Mouse (Mus musculus): ENCODE measurements around the gene Gm2a. TPM values are rescaled to one million over a fixed set of nuclear protein-coding genes. Genes with fewer than 3 reads are reported as not detected.

Gene Gm2a
- polyA plus RNA-seq, 1 experiment from 2014 or later = 38.0 TPM

- Histone ChIP-seq H3K27me3 (ENCODE audit: insufficient read depth, low read length) (no peaks in the 10 kb centered on the region), H3K9ac (replicated peaks; ENCODE audit: low read length) (no peak overlapping the region), H3K4me3 (ENCODE audit: low read length) (no peak overlapping the region), H3K36me3 (ENCODE audit: insufficient read depth, low read length) (no peaks in the 10 kb centered on the region), H3K9me3 (ENCODE audit: low read length) (no peaks in the 10 kb centered on the region; the same call in 1 of the 2 replicates), H3K27ac (ENCODE audit: low read length) (peak overlapping the region; percentile 21), H3K4me1 (ENCODE audit: insufficient read depth, low read length) (0 out of 2 replicates have a peak, but pooled peaks cover 10% of the 10 kb centered on the region), H3K4me2 (replicated peaks; ENCODE audit: low read depth, low read length) (no peak overlapping the region)
- 49% methylated on average over 8 of the region's 8 CpGs for WGBS
- no peak for ATAC-seq (ENCODE audit: low FRiP score, low TSS enrichment)
Observed at GRCm38 (mm10) chr11:55120821-55121271, 22.9 kb downstream of the Gm2a start.

- peak overlapping the region; percentile 21; the same call in 1 of the 2 replicates for H3K27ac ChIP-seq (ENCODE audit: low read length)
Observed at GRCm38 (mm10) chr11:55121430-55121829, 23.5 kb downstream of the Gm2a start.

GRCm38 (mm10) chr11:55126663-55127062 lies 28.7 kb downstream of the Gm2a start:
- Histone ChIP-seq H3K4me1 (ENCODE audit: insufficient read depth, low read length) (no peaks in the 10 kb centered on the region), H3K9ac (replicated peaks; ENCODE audit: low read length) (no peak overlapping the region), H3K36me3 (ENCODE audit: insufficient read depth, low read length) (no peaks in the 10 kb centered on the region), H3K4me2 (replicated peaks; ENCODE audit: low read depth, low read length) (no peak overlapping the region), H3K27ac (ENCODE audit: low read length) (no peak overlapping the region), H3K9me3 (ENCODE audit: low read length) (no peaks in the 10 kb centered on the region), H3K27me3 (ENCODE audit: insufficient read depth, low read length) (no peaks in the 10 kb centered on the region), H3K4me3 (ENCODE audit: low read length) (no peak overlapping the region)
- no peak for ATAC-seq (ENCODE audit: low FRiP score, low TSS enrichment)
- WGBS = 70% methylated on average over 3 of the region's 3 CpGs

More at GRCm38 (mm10) chr11:55121430-55121829, 23.5 kb downstream of the Gm2a start:
- H3K4me2 ChIP-seq (replicated peaks; ENCODE audit: low read depth, low read length) = no peak overlapping the region
- H3K36me3 ChIP-seq (ENCODE audit: insufficient read depth, low read length) = no peaks in the 10 kb centered on the region
- H3K4me3 ChIP-seq (ENCODE audit: low read length) = no peak overlapping the region
- H3K9me3 ChIP-seq (ENCODE audit: low read length) = no peaks in the 10 kb centered on the region; the same call in 1 of the 2 replicates
- ATAC-seq (ENCODE audit: low FRiP score, low TSS enrichment) = no peak
- no peak overlapping the region for H3K9ac ChIP-seq (replicated peaks; ENCODE audit: low read length)
- WGBS = 92% methylated on average over 1 of the region's 1 CpGs
- no peaks in the 10 kb centered on the region for H3K27me3 ChIP-seq (ENCODE audit: insufficient read depth, low read length)
- H3K4me1 ChIP-seq (ENCODE audit: insufficient read depth, low read length) = 0 out of 2 replicates have a peak, but pooled peaks cover 10% of the 10 kb centered on the region

- no peak overlapping the region for H3K9ac ChIP-seq (replicated peaks; ENCODE audit: low read length)
- H3K4me3 ChIP-seq (ENCODE audit: low read length) = no peak overlapping the region
- H3K27me3 ChIP-seq (ENCODE audit: insufficient read depth, low read length) = no peaks in the 10 kb centered on the region
- no peaks in the 10 kb centered on the region for H3K4me1 ChIP-seq (ENCODE audit: insufficient read depth, low read length)
- WGBS = 63% methylated on average over 6 of the region's 6 CpGs
- no peaks in the 10 kb centered on the region for H3K9me3 ChIP-seq (ENCODE audit: low read length)
- no peak overlapping the region for H3K27ac ChIP-seq (ENCODE audit: low read length)
- no peak overlapping the region for H3K4me2 ChIP-seq (replicated peaks; ENCODE audit: low read depth, low read length)
- no peaks in the 10 kb centered on the region for H3K36me3 ChIP-seq (ENCODE audit: insufficient read depth, low read length)
- ATAC-seq (ENCODE audit: low FRiP score, low TSS enrichment) = no peak
Observed at GRCm38 (mm10) chr11:55127937-55128336, 30.0 kb downstream of the Gm2a start.

- H3K4me3 ChIP-seq (ENCODE audit: low read length) = no peak overlapping the region
- no peak overlapping the region for H3K27ac ChIP-seq (ENCODE audit: low read length)
- no peaks in the 10 kb centered on the region for H3K4me1 ChIP-seq (ENCODE audit: insufficient read depth, low read length)
- no peaks in the 10 kb centered on the region for H3K36me3 ChIP-seq (ENCODE audit: insufficient read depth, low read length)
- H3K9ac ChIP-seq (replicated peaks; ENCODE audit: low read length) = no peak overlapping the region
- H3K4me2 ChIP-seq (replicated peaks; ENCODE audit: low read depth, low read length) = no peak overlapping the region
- 79% methylated on average over 3 of the region's 3 CpGs for WGBS
- ATAC-seq (ENCODE audit: low FRiP score, low TSS enrichment) = no peak
- no peaks in the 10 kb centered on the region for H3K9me3 ChIP-seq (ENCODE audit: low read length)
- no peaks in the 10 kb centered on the region for H3K27me3 ChIP-seq (ENCODE audit: insufficient read depth, low read length)
Observed at GRCm38 (mm10) chr11:55128411-55128810, 30.5 kb downstream of the Gm2a start.

- Histone ChIP-seq H3K4me1 (ENCODE audit: insufficient read depth, low read length) (no peaks in the 10 kb centered on the region), H3K27ac (ENCODE audit: low read length) (no peak overlapping the region), H3K9me3 (ENCODE audit: low read length) (no peaks in the 10 kb centered on the region), H3K9ac (replicated peaks; ENCODE audit: low read length) (no peak overlapping the region), H3K4me3 (ENCODE audit: low read length) (no peak overlapping the region), H3K36me3 (ENCODE audit: insufficient read depth, low read length) (no peaks in the 10 kb centered on the region), H3K4me2 (replicated peaks; ENCODE audit: low read depth, low read length) (no peak overlapping the region), H3K27me3 (ENCODE audit: insufficient read depth, low read length) (no peaks in the 10 kb centered on the region)
- no peak for ATAC-seq (ENCODE audit: low FRiP score, low TSS enrichment)
- WGBS = 86% methylated on average over 11 of the region's 11 CpGs
Observed at GRCm38 (mm10) chr11:55131077-55131742, 33.3 kb downstream of the Gm2a start.

- no peak overlapping the region for H3K4me3 ChIP-seq (ENCODE audit: low read length)
- H3K9ac ChIP-seq (replicated peaks; ENCODE audit: low read length) = no peak overlapping the region
- no peaks in the 10 kb centered on the region for H3K4me1 ChIP-seq (ENCODE audit: insufficient read depth, low read length)
- no peaks in the 10 kb centered on the region for H3K36me3 ChIP-seq (ENCODE audit: insufficient read depth, low read length)
- no peaks in the 10 kb centered on the region for H3K9me3 ChIP-seq (ENCODE audit: low read length)
- WGBS = 59% methylated on average over 1 of the region's 1 CpGs
- no peak overlapping the region for H3K27ac ChIP-seq (ENCODE audit: low read length)
- H3K27me3 ChIP-seq (ENCODE audit: insufficient read depth, low read length) = no peaks in the 10 kb centered on the region
- no peak for ATAC-seq (ENCODE audit: low FRiP score, low TSS enrichment)
- no peak overlapping the region for H3K4me2 ChIP-seq (replicated peaks; ENCODE audit: low read depth, low read length)
Observed at GRCm38 (mm10) chr11:55131946-55132345, 34.0 kb downstream of the Gm2a start.

GRCm38 (mm10) chr11:55133204-55133603 lies 35.3 kb downstream of the Gm2a start:
- Histone ChIP-seq H3K9ac (replicated peaks; ENCODE audit: low read length) (no peak overlapping the region), H3K4me1 (ENCODE audit: insufficient read depth, low read length) (no peaks in the 10 kb centered on the region), H3K36me3 (ENCODE audit: insufficient read depth, low read length) (no peaks in the 10 kb centered on the region), H3K27ac (ENCODE audit: low read length) (no peak overlapping the region), H3K4me2 (replicated peaks; ENCODE audit: low read depth, low read length) (no peak overlapping the region), H3K9me3 (ENCODE audit: low read length) (no peaks in the 10 kb centered on the region), H3K4me3 (ENCODE audit: low read length) (no peak overlapping the region), H3K27me3 (ENCODE audit: insufficient read depth, low read length) (no peaks in the 10 kb centered on the region)
- 80% methylated on average over 1 of the region's 1 CpGs for WGBS
- ATAC-seq (ENCODE audit: low FRiP score, low TSS enrichment) = no peak

GRCm38 (mm10) chr11:55134407-55134806 lies 36.5 kb downstream of the Gm2a start:
- H3K4me1 ChIP-seq (ENCODE audit: insufficient read depth, low read length) = no peaks in the 10 kb centered on the region
- no peak for ATAC-seq (ENCODE audit: low FRiP score, low TSS enrichment)

GRCm38 (mm10) chr11:55134871-55135270 lies 37.0 kb downstream of the Gm2a start:
- Histone ChIP-seq H3K27ac (ENCODE audit: low read length) (no peak overlapping the region), H3K36me3 (ENCODE audit: insufficient read depth, low read length) (no peaks in the 10 kb centered on the region), H3K4me3 (ENCODE audit: low read length) (no peak overlapping the region), H3K4me1 (ENCODE audit: insufficient read depth, low read length) (no peaks in the 10 kb centered on the region), H3K27me3 (ENCODE audit: insufficient read depth, low read length) (no peaks in the 10 kb centered on the region), H3K9me3 (ENCODE audit: low read length) (no peaks in the 10 kb centered on the region), H3K4me2 (replicated peaks; ENCODE audit: low read depth, low read length) (no peak overlapping the region), H3K9ac (replicated peaks; ENCODE audit: low read length) (no peak overlapping the region)
- WGBS = 91% methylated on average over 5 of the region's 5 CpGs
- ATAC-seq (ENCODE audit: low FRiP score, low TSS enrichment) = no peak

More at GRCm38 (mm10) chr11:55134407-55134806, 36.5 kb downstream of the Gm2a start:
- Histone ChIP-seq H3K27me3 (ENCODE audit: insufficient read depth, low read length) (no peaks in the 10 kb centered on the region), H3K27ac (ENCODE audit: low read length) (no peak overlapping the region), H3K36me3 (ENCODE audit: insufficient read depth, low read length) (no peaks in the 10 kb centered on the region), H3K9me3 (ENCODE audit: low read length) (no peaks in the 10 kb centered on the region), H3K4me3 (ENCODE audit: low read length) (no peak overlapping the region), H3K9ac (replicated peaks; ENCODE audit: low read length) (no peak overlapping the region), H3K4me2 (replicated peaks; ENCODE audit: low read depth, low read length) (no peak overlapping the region)
- 84% methylated on average over 1 of the region's 1 CpGs for WGBS
